Mouse (Mus musculus) intestine, postnatal 0 days (tissue): ENCODE data around the gene Mpo. TPM values are rescaled to one million over a fixed set of nuclear protein-coding genes. Genes with fewer than 3 reads are reported as not detected.

Source experiments
- ATAC-seq: fragments of 200-750 bp; cut with Nextera tagmentation; 2 replicates; pipeline ENCODE4 v1.8.0; 2017; ENCODE audit warnings: mild to moderate bottlenecking, moderate TSS enrichment, moderate library complexity
- H3K27ac ChIP-seq: fragments of 300-500 bp; sonication (generic); 2 replicates; pipeline ENCODE4 v1.5.1; 2014; ENCODE audit warnings: mild to moderate bottlenecking, low read depth, low read length, moderate library complexity
- H3K27me3 ChIP-seq: fragments of 300-500 bp; sonication (generic); replicated peaks from 2 replicates; pipeline ENCODE4 v1.6.1; 2014; ENCODE audit warnings: low read length, mixed read lengths; ENCODE audit not compliant: control insufficient read depth, insufficient read depth
- H3K36me3 ChIP-seq: fragments of 300-500 bp; sonication (generic); 2 replicates; pipeline ENCODE4 v1.6.1; 2014; ENCODE audit warnings: mild to moderate bottlenecking, moderate library complexity; ENCODE audit not compliant: control insufficient read depth, insufficient read depth
- H3K4me1 ChIP-seq: fragments of 300-500 bp; sonication (generic); replicated peaks from 2 replicates; pipeline ENCODE4 v1.6.1; 2014; ENCODE audit warnings: antibody characterized with exemption, low read length, mixed read lengths; ENCODE audit not compliant: control insufficient read depth, insufficient read depth
- H3K4me2 ChIP-seq: fragments of 300-500 bp; sonication (generic); replicated peaks from 2 replicates; pipeline ENCODE4 v1.6.1; 2014; ENCODE audit warnings: low read depth, mild to moderate bottlenecking, moderate library complexity
- H3K4me3 ChIP-seq: fragments of 300-500 bp; sonication (generic); 2 replicates; pipeline ENCODE4 v1.5.1; 2014; ENCODE audit warnings: low read depth, low read length
- H3K9ac ChIP-seq: fragments of 300-500 bp; sonication (generic); 2 replicates; pipeline ENCODE4 v1.6.1; 2014; ENCODE audit warnings: mild to moderate bottlenecking, low read depth, low read length
- H3K9me3 ChIP-seq: fragments of 300-500 bp; sonication (generic); 2 replicates; pipeline ENCODE4 v1.6.1; 2016; ENCODE audit warnings: mixed run types; ENCODE audit not compliant: control insufficient read depth
- CTCF ChIP-seq: sonication (generic); IDR thresholded peaks from 2 replicates; pipeline ENCODE4 v1.5.1; 2016; ENCODE audit warnings: low read depth, mild to moderate bottlenecking, control low read depth, antibody characterized with exemption, moderate library complexity
- WGBS: fragments of 180-500 bp; shearing (Covaris S2); extraction: QIAGEN DNeasy Blood & Tissue Kit; methylation state at CpG from one replicate; pipeline ENCODE4 v1.1.7; 2014; 5-methylcytosine and 5-hydroxymethylcytosine counted together
- polyA plus RNA-seq: library from polyadenylated mRNA; unstranded; fragments of >200 nt; fragmentation: Nextera tagmentation; extraction: Ambion mirVana; gene quantifications from 2 replicates; pipeline ENCODE4 v1.2.1, GENCODE M21; 2015

The Mpo gene
- polyA plus RNA-seq, 1 experiment from 2014 or later = 0.12 TPM

GRCm38 (mm10) chr11:87752307-87752706 is 41.1 kb upstream of the Mpo start:
- no peak for TF ChIP-seq CTCF
- H3K4me2 ChIP-seq = no peak overlapping the region
- H3K9me3 ChIP-seq = no peaks in the 10 kb centered on the region
- H3K4me3 ChIP-seq = no peak overlapping the region
- H3K27me3 ChIP-seq = no peaks in the 10 kb centered on the region
- H3K36me3 ChIP-seq = no peaks in the 10 kb centered on the region
- H3K9ac ChIP-seq = no peak overlapping the region
- ATAC-seq = no peak
- WGBS = 85% methylated on average over 1 of the region's 1 CpGs
- no peak overlapping the region for H3K27ac ChIP-seq
- no peaks in the 10 kb centered on the region for H3K4me1 ChIP-seq

GRCm38 (mm10) chr11:87753255-87753654 is 40.1 kb upstream of the Mpo start:
- no peak overlapping the region for H3K9ac ChIP-seq
- TF ChIP-seq CTCF = no peak
- H3K27ac ChIP-seq = no peak overlapping the region
- no peaks in the 10 kb centered on the region for H3K36me3 ChIP-seq
- no peaks in the 10 kb centered on the region for H3K9me3 ChIP-seq
- H3K27me3 ChIP-seq = no peaks in the 10 kb centered on the region
- 91% methylated on average over 8 of the region's 8 CpGs for WGBS
- no peaks in the 10 kb centered on the region for H3K4me1 ChIP-seq
- H3K4me2 ChIP-seq = no peak overlapping the region
- no peak overlapping the region for H3K4me3 ChIP-seq
- ATAC-seq = no peak

- H3K9ac ChIP-seq = no peak overlapping the region
- H3K4me2 ChIP-seq = no peak overlapping the region
- no peak for ATAC-seq
- H3K4me3 ChIP-seq = no peak overlapping the region
- WGBS = 85% methylated on average over 5 of the region's 5 CpGs
- no peaks in the 10 kb centered on the region for H3K4me1 ChIP-seq
- H3K36me3 ChIP-seq = no peaks in the 10 kb centered on the region
- H3K27me3 ChIP-seq = no peaks in the 10 kb centered on the region
- no peak overlapping the region for H3K27ac ChIP-seq
- no peak for TF ChIP-seq CTCF
- no peaks in the 10 kb centered on the region for H3K9me3 ChIP-seq
Measured at GRCm38 (mm10) chr11:87753891-87754501, 39.4 kb upstream of the Mpo start.

GRCm38 (mm10) chr11:87754603-87755002 is 38.8 kb upstream of the Mpo start:
- H3K9me3 ChIP-seq = no peaks in the 10 kb centered on the region
- no peak overlapping the region for H3K4me3 ChIP-seq
- no peak overlapping the region for H3K4me2 ChIP-seq
- ATAC-seq = no peak
- H3K27me3 ChIP-seq = no peaks in the 10 kb centered on the region
- H3K9ac ChIP-seq = no peak overlapping the region
- H3K36me3 ChIP-seq = no peaks in the 10 kb centered on the region
- H3K4me1 ChIP-seq = no peaks in the 10 kb centered on the region
- TF ChIP-seq CTCF = no peak
- no peak overlapping the region for H3K27ac ChIP-seq
- WGBS = 74% methylated on average over 5 of the region's 5 CpGs

GRCm38 (mm10) chr11:87755360-87756017 is 37.9 kb upstream of the Mpo start:
- Histone ChIP-seq H3K4me2 (no peak overlapping the region), H3K4me1 (no peaks in the 10 kb centered on the region), H3K27ac (no peak overlapping the region), H3K9ac (no peak overlapping the region), H3K9me3 (no peaks in the 10 kb centered on the region), H3K36me3 (no peaks in the 10 kb centered on the region), H3K4me3 (no peak overlapping the region), H3K27me3 (peaks cover 5% of the 10 kb centered on the region)
- 74% methylated on average over 17 of the region's 17 CpGs for WGBS
- peak; percentile 22 for ATAC-seq
- TF ChIP-seq CTCF = no peak

GRCm38 (mm10) chr11:87756251-87756820 is 37.0 kb upstream of the Mpo start:
- Histone ChIP-seq H3K27me3 (peaks cover 13% of the 10 kb centered on the region), H3K4me3 (no peak overlapping the region), H3K36me3 (no peaks in the 10 kb centered on the region), H3K4me2 (no peak overlapping the region), H3K9me3 (no peaks in the 10 kb centered on the region), H3K27ac (no peak overlapping the region), H3K4me1 (no peaks in the 10 kb centered on the region), H3K9ac (no peak overlapping the region)
- TF ChIP-seq CTCF = no peak
- 82% methylated on average over 15 of the region's 15 CpGs for WGBS
- ATAC-seq = no peak
